Mouse (Mus musculus) erythroblast, embryonic 14.5 days (primary cell): ENCODE measurements around the gene Olfr1024. TPM values are rescaled to one million over a fixed set of nuclear protein-coding genes. Genes with fewer than 3 reads are reported as not detected.

ENCODE experiments used
- H3K27me3 ChIP-seq: 2 replicates; pipeline ENCODE4 v1.6.1; 2012; ENCODE audit warnings: inconsistent platforms; ENCODE audit not compliant: control insufficient read depth
- H3K36me3 ChIP-seq: 2 replicates; pipeline ENCODE4 v1.6.1; 2012; ENCODE audit warnings: mild to moderate bottlenecking, inconsistent platforms; ENCODE audit not compliant: control insufficient read depth
- H3K4me1 ChIP-seq: 2 replicates; pipeline ENCODE4 v1.6.1; 2012; ENCODE audit warnings: inconsistent platforms; ENCODE audit not compliant: control insufficient read depth
- H3K4me3 ChIP-seq: replicated peaks from 2 replicates; pipeline ENCODE3; 2012; ENCODE audit warnings: moderate library complexity, mild to moderate bottlenecking, inconsistent platforms
- H3K9me3 ChIP-seq: 2 replicates; pipeline ENCODE4 v1.6.1; 2012; ENCODE audit warnings: low read length, inconsistent platforms, mixed read lengths; ENCODE audit not compliant: control insufficient read depth
- GATA1 ChIP-seq: IDR thresholded peaks from 2 replicates; pipeline ENCODE4 v1.6.1; 2012; ENCODE audit warnings: low read length, inconsistent platforms, mixed read lengths
- TAL1 ChIP-seq: IDR thresholded peaks from 3 replicates; pipeline ENCODE4 v1.6.1; 2012; ENCODE audit warnings: low read length, inconsistent platforms, mixed read lengths
- polyA plus RNA-seq: library from polyadenylated mRNA; stranded (reverse); fragments of >175 nt; gene quantifications from 2 replicates; pipeline ENCODE4 v1.2.3, GENCODE M21; 2012

The Olfr1024 gene
- not detected in 2 replicates for polyA plus RNA-seq

DNA sequence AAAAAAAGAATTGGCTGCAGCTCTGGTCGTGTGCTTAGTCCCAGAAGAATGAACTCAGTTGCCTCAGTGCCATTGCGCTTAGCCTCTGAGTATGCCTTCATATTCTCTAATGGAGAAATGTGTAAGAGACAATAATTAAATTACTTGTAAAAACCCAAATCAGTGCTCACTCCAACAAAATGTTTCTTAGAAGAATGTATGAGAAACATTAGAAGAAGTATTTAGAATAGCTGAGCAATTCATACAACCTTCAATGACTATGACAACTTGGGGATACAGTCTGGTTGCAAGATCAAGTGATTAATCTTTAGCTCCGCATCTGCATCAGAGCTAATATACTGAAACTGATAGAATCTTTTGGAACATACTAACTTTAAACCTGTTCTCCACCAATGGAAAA, at the start of gene Olfr1024:
Gene Olfr1024, minus strand, starts transcription at position 101 of the 400 bp plus-strand sequence.
- Histone ChIP-seq H3K9me3 (no peaks in the 10 kb centered on the region; the same call in 1 of the 2 replicates), H3K27me3 (no peaks in the 10 kb centered on the region), H3K4me3 (no peak within 1 kb of the TSS), H3K4me1 (no peaks in the 10 kb centered on the region), H3K36me3 (no peaks in the 10 kb centered on the region)
- TF ChIP-seq GATA1 (no peak), TAL1 (no peak)

DNA sequence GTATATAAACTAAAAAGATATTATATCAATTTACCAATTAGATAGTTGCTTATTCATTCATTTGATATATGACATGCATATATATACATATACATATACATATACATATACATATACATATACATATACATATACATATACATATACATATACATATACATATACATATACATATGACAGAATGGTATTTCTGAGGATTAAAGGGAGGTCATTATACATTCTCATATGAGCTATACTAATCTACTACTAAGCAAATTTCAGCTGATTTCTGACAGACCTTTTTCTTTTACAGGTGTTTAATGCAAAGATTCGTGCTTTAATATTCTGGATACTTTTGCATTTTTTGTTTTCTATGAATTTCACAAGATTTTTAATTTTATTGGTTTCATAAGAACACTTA, 45.3 kb upstream of the Olfr1024 start, which contains the start of gene Olfr1028:
Gene Olfr1028, plus strand, starts transcription at position 301 of the 400 bp plus-strand sequence.
- TF ChIP-seq GATA1 (no peak), TAL1 (no peak)
- Histone ChIP-seq H3K27me3 (no peaks in the 10 kb centered on the region), H3K4me3 (no peak within 1 kb of the TSS), H3K36me3 (no peaks in the 10 kb centered on the region), H3K4me1 (no peaks in the 10 kb centered on the region), H3K9me3 (no peaks in the 10 kb centered on the region)

DNA sequence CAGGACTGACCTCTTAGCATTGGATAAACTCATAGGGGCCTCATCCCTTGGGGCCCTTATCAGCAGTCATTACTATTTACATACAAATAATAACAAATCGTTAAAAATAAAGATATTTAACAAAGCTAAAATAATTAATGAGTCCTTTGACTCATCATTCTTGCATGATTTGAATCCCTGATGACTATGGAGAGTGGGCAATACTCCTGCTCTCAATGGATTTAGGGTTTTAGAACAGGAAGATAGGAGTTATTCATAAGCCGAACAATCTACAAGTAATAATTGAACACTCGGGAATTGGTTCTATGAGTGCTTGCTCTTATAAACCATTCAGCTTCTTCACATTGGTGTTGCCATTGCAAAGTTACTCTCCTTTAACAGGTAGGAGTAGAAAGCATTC, 16.4 kb upstream of the Olfr1024 start, which contains the start of gene Olfr1026:
Gene Olfr1026, plus strand, starts transcription at position 301 of the 400 bp plus-strand sequence.
- TF ChIP-seq TAL1 (no peak), GATA1 (no peak)
- Histone ChIP-seq H3K4me1 (no peaks in the 10 kb centered on the region), H3K36me3 (no peaks in the 10 kb centered on the region), H3K4me3 (no peak within 1 kb of the TSS), H3K9me3 (0 out of 2 replicates have a peak, but pooled peaks cover 2% of the 10 kb centered on the region), H3K27me3 (no peaks in the 10 kb centered on the region)

DNA sequence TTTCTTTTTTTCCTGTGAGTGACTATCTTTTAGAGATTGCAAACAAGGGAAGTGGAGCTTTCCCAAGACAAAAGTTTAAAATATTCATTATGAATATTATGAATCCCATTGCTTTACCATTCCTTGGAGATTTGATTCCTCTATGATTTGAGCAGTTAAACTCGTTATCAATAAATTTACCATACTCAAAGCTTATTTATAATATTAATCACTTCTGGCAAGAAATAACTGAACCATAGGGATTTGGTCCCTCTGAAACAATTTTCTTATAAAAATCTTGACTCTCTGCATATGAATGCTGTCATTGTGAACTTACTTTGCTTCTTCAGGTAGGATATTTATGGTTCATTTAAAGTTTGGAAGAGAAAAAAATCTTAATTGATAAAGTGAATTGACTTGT, 10.0 kb upstream of the Olfr1024 start, which contains the start of gene Olfr1025-ps1:
Gene Olfr1025-ps1, plus strand, starts transcription at position 301 of the 400 bp plus-strand sequence.
- Histone ChIP-seq H3K27me3 (no peaks in the 10 kb centered on the region), H3K9me3 (0 out of 2 replicates have a peak, but pooled peaks cover 2% of the 10 kb centered on the region), H3K36me3 (no peaks in the 10 kb centered on the region), H3K4me1 (no peaks in the 10 kb centered on the region), H3K4me3 (no peak within 1 kb of the TSS)
- TF ChIP-seq GATA1 (no peak), TAL1 (no peak)

DNA sequence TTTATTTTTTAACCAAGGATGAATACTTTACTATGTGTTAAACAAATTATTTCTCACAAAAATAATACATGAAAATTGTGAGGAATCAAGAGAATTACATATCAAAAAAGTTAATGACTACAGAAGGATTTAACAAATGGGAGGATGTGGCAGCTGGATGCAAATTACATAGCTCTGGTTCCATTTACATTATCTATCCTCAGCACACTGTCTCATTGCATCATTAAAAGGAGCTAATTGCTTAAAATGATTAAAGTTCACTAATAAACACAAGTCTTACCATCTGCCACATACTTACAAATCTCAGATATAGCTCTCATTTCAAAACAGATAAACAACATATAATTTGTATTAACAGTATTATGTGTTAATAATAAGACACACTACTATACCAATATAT, 8.3 kb upstream of the Olfr1024 start:
- TF ChIP-seq GATA1 (no peak), TAL1 (no peak)
- Histone ChIP-seq H3K9me3 (no peaks in the 10 kb centered on the region), H3K4me1 (no peaks in the 10 kb centered on the region), H3K4me3 (no peak overlapping the region), H3K27me3 (no peaks in the 10 kb centered on the region), H3K36me3 (no peaks in the 10 kb centered on the region)

DNA sequence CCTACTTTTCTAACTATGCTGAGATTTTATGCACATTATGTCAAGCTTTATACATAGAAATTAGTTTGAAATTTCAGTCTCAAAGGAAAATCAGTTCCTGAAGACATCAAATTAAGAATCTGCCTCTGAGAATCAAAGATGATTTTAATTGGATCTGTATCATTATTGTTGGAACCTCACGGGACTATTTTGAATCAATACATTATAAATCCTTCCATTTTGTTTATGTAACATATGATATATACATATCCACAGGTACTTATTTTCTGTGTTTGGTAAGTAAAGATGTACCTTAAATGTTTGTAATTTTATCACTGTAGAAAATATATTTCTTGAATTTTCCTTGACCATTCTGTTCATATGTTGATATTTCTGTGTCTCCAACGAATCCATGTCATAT, 19.5 kb downstream of the Olfr1024 start, which contains the start of gene Olfr1023:
Gene Olfr1023, plus strand, starts transcription at position 301 of the 400 bp plus-strand sequence.
- TF ChIP-seq GATA1 (no peak), TAL1 (no peak)
- H3K27me3 ChIP-seq = no peaks in the 10 kb centered on the region
- no peaks in the 10 kb centered on the region for H3K36me3 ChIP-seq
- no peaks in the 10 kb centered on the region for H3K4me1 ChIP-seq
- no peak within 1 kb of the TSS for H3K4me3 ChIP-seq
- H3K9me3 ChIP-seq = no peaks in the 10 kb centered on the region

DNA sequence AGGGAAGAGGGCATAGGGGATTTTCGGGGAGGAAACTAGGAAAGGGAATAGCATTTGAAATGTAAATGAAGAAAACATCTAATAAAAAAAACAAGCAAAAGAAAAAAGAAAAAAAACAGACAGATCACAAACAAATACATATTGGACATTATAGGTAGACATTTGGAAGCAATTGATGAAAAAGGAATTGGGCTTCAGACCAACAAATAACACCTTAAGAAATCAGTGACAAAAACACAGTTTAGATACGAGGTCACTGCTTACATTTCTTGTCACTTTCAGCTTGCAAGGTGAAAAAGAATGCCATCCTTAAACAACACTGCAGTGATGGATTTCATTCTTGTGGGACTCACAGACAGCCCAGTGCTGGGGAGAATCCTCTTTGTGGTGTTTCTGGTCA, 36.6 kb downstream of the Olfr1024 start, which contains the start of gene Olfr1022:
Gene Olfr1022, plus strand, starts transcription at position 301 of the 400 bp plus-strand sequence.
- no peaks in the 10 kb centered on the region for H3K9me3 ChIP-seq
- TF ChIP-seq GATA1 = no peak
- no peak for TF ChIP-seq TAL1
- H3K27me3 ChIP-seq = no peaks in the 10 kb centered on the region
- H3K36me3 ChIP-seq = no peaks in the 10 kb centered on the region
- no peak within 1 kb of the TSS for H3K4me3 ChIP-seq
- H3K4me1 ChIP-seq = no peaks in the 10 kb centered on the region

Other genes starting within 250 kb of the Olfr1024 start
- not detected in 2 replicates for gene Olfr154, start 240.6 kb downstream of the Olfr1024 start, polyA plus RNA-seq
- not detected in 2 replicates for gene Olfr1006, start 226.3 kb downstream of the Olfr1024 start, polyA plus RNA-seq
- not detected in 2 replicates for gene Olfr1008, start 215.6 kb downstream of the Olfr1024 start, polyA plus RNA-seq
- not detected in 2 replicates for gene Olfr1009, start 189.6 kb downstream of the Olfr1024 start, polyA plus RNA-seq
- gene Olfr1012, start 142.3 kb downstream of the Olfr1024 start, polyA plus RNA-seq = not detected in 2 replicates
- gene Olfr1013, start 138.0 kb downstream of the Olfr1024 start, polyA plus RNA-seq = not detected in 2 replicates
- not detected in 2 replicates for gene Olfr1014, start 132.3 kb downstream of the Olfr1024 start, polyA plus RNA-seq
- gene Olfr1015, start 123.0 kb downstream of the Olfr1024 start, polyA plus RNA-seq = not detected in 2 replicates
- not detected in 2 replicates for gene Olfr1016, start 102.5 kb downstream of the Olfr1024 start, polyA plus RNA-seq
- not detected in 2 replicates for gene Olfr1018, start 86.6 kb downstream of the Olfr1024 start, polyA plus RNA-seq
- 0.01 TPM in 1 of 2 replicates, not detected in the other for gene Olfr1019, start 59.6 kb downstream of the Olfr1024 start, polyA plus RNA-seq
- gene Olfr1020, start 58.0 kb downstream of the Olfr1024 start, polyA plus RNA-seq = not detected in 2 replicates
- gene Olfr1022, start 36.5 kb downstream of the Olfr1024 start, polyA plus RNA-seq = not detected in 2 replicates
- gene Olfr1023, start 19.4 kb downstream of the Olfr1024 start, polyA plus RNA-seq = not detected in 2 replicates
- not detected in 2 replicates for gene Olfr1025-ps1, start 10.1 kb upstream of the Olfr1024 start, polyA plus RNA-seq
- not detected in 2 replicates for gene Olfr1026, start 16.5 kb upstream of the Olfr1024 start, polyA plus RNA-seq
- gene Olfr1028, start 45.4 kb upstream of the Olfr1024 start, polyA plus RNA-seq = not detected in 2 replicates
- gene Olfr1029, start 68.8 kb upstream of the Olfr1024 start, polyA plus RNA-seq = not detected in 2 replicates
- gene Olfr1030, start 74.2 kb upstream of the Olfr1024 start, polyA plus RNA-seq = 0.01 TPM in 1 of 2 replicates, not detected in the other
- not detected in 2 replicates for gene Olfr1031, start 85.3 kb upstream of the Olfr1024 start, polyA plus RNA-seq
- gene Olfr1032, start 100.5 kb upstream of the Olfr1024 start, polyA plus RNA-seq = not detected in 2 replicates
- not detected in 2 replicates for gene Olfr1033, start 115.6 kb upstream of the Olfr1024 start, polyA plus RNA-seq
- not detected in 2 replicates for gene Olfr1034, start 140.8 kb upstream of the Olfr1024 start, polyA plus RNA-seq
- not detected in 2 replicates for gene Olfr1036, start 168.9 kb upstream of the Olfr1024 start, polyA plus RNA-seq
- not detected in 2 replicates for gene Olfr1037, start 182.3 kb upstream of the Olfr1024 start, polyA plus RNA-seq
- gene Olfr1039, start 230.9 kb upstream of the Olfr1024 start, polyA plus RNA-seq = not detected in 2 replicates
- not detected in 2 replicates for gene Olfr1040, start 241.7 kb upstream of the Olfr1024 start, polyA plus RNA-seq